Mouse (Mus musculus): ENCODE data around the gene Olfr1321. TPM values are rescaled to one million over a fixed set of nuclear protein-coding genes. Genes with fewer than 3 reads are reported as not detected.

The Olfr1321 gene
- polyA plus RNA-seq (2012; rRNA removed) = not detected in 2 replicates

GRCm38 (mm10) chrX:49734959-49735358, at the start of gene Olfr1321:
Olfr1321 (minus strand) TSS chrX:49735059.
- no peak for DNase-seq (ENCODE audit: extremely low spot score in 1 of 2, low spot score in 1 of 2)

- no peak for DNase-seq (ENCODE audit: extremely low spot score in 1 of 2, low spot score in 1 of 2)
Observed at GRCm38 (mm10) chrX:49770828-49771227, 36.0 kb upstream of the Olfr1321 start.

DNA sequence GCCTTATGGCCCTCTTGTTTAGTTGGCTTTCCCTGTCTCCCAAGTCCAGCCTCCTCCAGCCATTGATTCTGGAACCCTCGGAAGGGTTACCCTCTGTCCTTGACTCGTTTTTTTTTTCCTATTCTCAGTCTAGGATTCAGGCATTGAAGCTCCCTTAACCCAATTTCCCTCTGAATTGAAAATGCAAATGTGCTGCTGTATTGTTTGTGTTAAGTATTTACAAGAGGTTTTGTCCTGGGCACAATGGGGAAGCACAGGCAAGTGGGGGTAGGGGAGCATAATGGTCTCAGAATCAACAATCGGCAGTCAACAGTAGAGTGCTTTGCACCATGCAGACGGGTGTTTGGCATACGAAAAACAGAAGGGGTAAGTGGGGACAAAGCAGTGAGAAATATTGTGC, 10.3 kb upstream of the Olfr1321 start:
- no peak for DNase-seq (ENCODE audit: extremely low spot score in 1 of 2, low spot score in 1 of 2)

Other genes with a start within 250 kb of the Olfr1321 start
- gene Olfr1320, start 62.7 kb downstream of the Olfr1321 start, polyA plus RNA-seq (2012; rRNA removed) = 0.19 TPM in 1 of 2 replicates, not detected in the other
- 2.0 and 3.5 TPM in 2 replicates for gene Igsf1, start 62.7 kb upstream of the Olfr1321 start, polyA plus RNA-seq (2012; rRNA removed)
- gene Olfr1322, start 156.4 kb upstream of the Olfr1321 start, polyA plus RNA-seq (2012; rRNA removed) = not detected in 2 replicates